Mouse (Mus musculus) heart, postnatal 36 days (tissue): ENCODE results near the gene Slc25a47. TPM values are rescaled to one million over a fixed set of nuclear protein-coding genes. Genes with fewer than 3 reads are reported as not detected.

Experiments used
- DNase-seq, 2 experiments: peaks; one replicate each; pipeline ENCODE4 v3.0.0; 2021 to 2022
- intact Hi-C: fragments of 180-260 bp; cut with DNase I; formaldehyde crosslinking; loops from one replicate; pipeline ENCODE4 v1.15.1; 2025
- total RNA-seq, 2 experiments: library from RNA; stranded (reverse); gene quantifications; 2 replicates each; pipeline ENCODE4 v1.2.3; 2021

Gene Slc25a47
- total RNA-seq, 2 experiments from 2014 or later = 6.5 to 6.9 TPM

DNA sequence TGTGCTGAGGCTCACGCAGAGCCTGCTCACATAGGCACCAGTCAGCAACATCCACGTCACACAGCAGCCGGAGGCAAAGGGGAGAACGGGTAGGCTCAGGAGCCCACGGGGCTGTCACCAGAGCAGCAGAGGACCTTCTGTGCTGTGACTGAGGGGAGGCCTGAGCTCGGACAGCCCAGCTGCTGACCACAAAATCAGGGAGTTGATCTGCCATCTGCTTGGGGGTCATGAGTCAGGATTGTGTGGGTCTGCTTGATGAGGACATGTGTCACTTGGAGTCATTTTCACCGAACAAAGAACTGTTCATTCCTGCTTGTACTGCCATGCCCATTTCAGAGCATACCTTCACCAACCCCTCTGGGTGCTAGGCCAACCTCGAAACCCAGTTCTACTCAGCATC, 20.3 kb downstream of the Slc25a47 start:
- DNase-seq = no peak
- intact Hi-C loops = no loop called here

DNA sequence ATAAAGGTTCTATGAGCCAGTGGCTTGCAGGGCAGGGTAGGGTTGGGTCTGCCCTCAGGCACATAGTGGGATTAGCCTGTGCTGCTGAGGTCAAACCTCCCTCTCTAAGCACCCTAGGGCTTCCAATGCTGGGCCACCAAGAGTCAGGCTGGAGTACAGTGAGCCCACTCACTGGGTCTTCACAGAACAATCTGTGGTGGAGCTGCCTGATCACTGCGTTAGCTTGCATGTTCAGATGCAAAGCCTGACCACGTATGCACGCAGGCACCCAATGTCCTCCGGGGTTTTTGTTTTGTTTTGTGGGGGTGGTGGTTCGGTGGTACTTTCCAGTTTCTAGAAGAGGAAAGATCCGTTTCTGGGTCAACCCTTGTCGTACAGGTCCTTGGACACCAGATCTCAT, 21.3 kb downstream of the Slc25a47 start:
- DNase-seq = no peak
- intact Hi-C loops = no loop called here

DNA sequence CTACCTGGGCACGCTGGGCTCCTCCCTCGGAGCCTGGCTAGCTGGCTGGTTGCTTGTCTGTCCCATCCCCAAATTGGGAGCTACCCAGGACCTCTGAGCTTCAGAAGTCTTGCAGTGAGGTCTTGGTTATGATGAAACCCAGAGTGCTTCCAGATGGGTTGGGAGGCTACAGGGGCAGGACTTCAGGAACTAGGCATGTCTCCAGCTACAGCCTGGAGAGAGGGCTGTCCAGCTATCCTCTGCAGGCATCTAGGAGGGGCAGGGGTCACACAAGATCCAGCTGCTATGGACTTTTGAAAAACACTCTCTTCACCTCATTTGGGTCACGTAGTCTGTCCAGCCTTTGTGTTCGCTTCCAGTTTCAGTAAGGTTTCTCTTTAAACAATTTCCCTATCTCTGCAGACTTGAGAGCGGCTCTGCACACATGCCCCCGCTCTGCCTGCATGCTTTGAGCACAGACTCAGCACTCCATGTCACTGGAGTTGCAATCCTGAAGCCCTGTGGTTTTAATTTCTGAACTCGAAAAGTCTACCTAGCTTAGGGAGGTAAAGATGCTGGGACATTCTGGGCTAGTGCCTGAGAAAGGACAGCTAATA, 21.8 kb downstream of the Slc25a47 start:
- intact Hi-C loops = no loop called here
- DNase-seq = no peak

DNA sequence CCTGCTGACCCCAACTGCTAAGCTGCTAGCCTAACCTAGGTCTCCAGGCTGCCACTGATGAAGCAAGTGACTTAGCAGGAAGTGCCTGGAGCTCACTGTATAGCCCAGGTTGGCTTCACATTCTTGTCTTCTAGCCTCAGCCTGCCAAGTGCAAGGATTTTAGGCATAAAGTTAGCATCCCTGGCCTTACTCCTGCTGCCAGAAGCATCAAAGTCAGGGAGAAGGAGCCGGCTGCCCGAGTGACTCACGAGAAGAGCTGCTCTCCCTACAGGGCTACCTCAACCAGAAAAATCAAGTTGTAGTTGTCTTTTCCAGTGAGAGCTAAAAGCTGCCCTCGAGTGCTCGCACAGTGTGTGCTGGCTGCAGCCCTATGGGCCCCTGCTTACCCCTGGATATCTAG, 22.6 kb downstream of the Slc25a47 start:
- intact Hi-C loops = no loop called here
- no peak for DNase-seq

DNA sequence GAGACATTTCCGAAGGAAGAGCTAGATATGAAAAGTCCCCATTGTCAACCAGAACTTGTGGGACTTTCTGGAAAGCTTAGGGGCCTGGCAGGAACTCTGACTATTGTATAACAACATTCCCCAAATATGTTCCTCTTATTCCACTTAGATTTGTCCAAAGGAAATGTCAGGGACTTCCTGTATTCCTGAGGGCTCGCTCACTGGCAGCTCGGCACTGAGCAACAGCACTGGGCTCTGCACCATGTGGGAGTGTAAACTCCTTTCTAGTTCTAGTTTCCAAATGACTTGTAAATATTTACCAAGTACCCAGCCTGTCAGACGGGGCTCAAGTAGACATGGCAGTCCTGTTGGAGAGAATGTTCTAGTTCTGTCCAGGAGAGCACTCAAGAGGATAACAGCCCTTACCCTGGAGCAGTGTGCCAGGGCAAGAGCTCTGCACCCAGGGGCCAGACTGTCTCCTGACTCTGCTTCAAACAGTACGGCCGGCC, 29.2 kb downstream of the Slc25a47 start:
- intact Hi-C loops = no loop called here
- DNase-seq = no peak

DNA sequence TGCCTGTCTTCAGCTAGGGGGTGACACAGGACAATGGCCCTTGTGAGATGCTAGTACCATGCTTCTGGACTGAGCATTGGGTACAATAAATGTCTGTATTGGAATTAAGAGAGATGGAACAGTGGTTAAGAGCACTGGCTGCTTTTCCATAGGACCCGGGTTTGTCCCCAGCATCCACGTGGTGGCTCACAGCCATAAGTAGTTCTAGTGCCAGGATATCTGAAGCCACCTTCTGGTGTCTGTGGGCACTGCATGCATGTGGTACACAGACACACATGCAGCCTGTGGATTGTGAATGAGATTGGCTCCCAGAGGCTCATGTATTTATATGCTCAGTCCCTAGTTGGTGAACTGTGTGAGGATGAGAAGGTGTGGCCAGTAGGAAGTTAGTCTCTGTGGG, 33.7 kb downstream of the Slc25a47 start:
- intact Hi-C loops = no loop called here
- no peak for DNase-seq

DNA sequence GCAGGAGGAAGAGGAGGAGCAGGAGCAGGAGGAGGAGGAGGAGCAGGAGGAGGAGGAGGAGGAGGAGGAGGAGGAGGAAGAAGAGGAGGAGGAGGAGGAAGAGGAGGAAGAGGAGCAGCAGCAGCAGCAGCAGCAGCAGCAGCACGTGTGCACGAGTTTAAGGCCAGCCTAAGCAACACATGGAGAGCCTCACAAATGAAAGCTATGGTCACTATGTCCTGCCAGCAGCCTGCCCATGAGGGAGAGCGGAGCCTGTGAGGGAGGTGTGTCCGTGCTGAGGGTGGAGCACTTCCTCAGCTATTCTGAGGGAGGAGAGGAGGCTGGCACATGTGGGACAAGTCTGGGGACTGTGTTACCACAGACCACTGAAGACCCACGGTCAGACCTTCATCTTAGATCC, 37.3 kb downstream of the Slc25a47 start:
- DNase-seq = no peak
- intact Hi-C loops = no loop called here

DNA sequence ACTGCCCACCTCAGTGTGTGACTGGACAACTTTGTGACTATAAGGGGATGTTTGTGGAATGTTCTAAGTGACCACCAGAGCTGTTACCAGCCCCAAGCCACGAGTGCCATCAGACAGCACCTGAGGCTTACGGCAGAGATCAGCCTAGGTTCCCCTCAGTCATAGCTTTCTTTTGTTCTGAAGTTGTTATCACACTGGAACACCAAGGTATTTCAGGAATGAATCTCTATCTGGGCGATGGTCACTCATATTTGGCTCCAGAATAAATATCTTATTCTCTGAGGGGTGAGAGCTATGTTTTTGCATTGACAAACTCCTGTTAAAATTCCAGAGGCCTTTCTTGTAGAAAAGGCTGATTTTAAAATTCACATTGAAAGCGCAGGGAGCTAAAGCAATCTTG, 43.3 kb downstream of the Slc25a47 start:
- intact Hi-C loops = no loop called here
- no peak for DNase-seq

DNA sequence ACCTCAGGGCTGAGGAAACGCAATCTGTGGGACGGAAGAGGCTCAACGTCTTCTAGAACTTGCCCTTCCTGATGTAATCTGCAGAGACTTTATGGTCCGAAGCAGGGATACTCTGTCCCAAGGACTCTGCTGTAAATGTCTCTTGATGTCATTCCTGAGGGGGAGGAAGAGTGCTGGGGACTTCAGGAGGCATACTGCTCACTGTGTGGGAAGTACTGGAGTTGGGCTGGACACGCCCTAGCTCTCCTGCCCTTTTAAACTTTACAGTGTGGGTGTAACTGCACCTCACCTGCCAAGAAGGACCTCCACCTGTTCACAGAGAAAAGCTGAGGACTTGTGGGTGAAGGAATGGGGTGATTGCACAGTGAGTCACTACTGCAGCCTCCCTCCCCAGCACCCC, 44.8 kb downstream of the Slc25a47 start:
- intact Hi-C loops = no loop called here
- DNase-seq = no peak

DNA sequence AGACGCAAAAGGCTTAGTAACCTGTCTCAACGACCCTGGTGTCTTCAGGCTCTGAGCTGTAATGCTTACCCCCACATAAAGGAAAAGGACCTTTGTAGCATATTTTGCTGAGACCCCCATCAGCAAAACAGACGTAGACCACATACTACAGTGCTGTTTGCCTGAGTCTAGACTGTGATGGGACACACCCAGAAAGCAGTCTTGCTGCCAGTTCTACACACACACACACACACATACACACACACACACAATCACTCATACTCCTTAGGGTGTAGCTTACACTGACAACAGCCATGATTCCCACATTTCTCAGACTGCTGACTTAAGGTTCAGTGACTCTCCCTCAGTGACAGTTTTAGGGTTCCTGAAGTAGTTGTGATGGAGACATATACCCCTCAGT, 45.3 kb downstream of the Slc25a47 start:
- DNase-seq = no peak
- intact Hi-C loops = no loop called here

DNA sequence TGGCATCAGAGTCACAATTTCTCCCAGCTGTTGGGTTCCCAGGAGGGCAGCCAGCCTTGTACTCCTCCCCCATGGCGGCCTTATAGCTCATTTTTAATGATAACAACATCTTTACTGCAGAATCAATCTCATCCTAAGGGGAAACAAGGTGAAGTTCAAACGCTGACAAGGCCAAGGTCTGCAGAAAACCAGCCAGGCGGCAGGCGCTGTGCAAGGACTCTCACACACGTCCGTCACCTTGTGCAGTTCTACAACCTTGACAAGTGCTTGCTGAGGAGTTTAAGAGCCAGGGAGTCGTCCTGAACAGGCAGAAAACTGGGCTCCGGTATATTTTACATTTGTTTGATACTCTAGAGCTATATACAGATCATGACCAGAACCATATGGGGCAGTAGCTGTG, 46.9 kb downstream of the Slc25a47 start:
- intact Hi-C loops = no loop called here
- DNase-seq = no peak

DNA sequence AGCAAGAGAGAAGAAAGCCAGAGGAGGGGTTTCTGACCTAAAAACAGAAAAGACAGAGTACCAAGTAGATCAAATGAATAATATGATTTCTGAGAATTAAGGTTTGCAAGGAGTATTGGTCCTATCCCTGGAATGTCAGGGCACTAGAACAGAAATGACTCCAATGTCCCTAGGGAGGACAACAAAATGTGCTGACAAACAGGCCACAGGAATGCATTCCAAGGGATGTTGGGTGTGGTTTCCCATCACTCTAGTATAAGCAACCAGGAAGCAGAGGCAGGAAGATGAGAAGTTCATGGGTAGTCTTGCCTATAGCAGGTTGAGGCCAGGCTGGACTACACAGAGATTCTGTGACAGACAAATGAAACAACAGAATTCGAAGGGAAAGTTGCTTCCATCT, 50.1 kb downstream of the Slc25a47 start:
- intact Hi-C loops = no loop called here
- no peak for DNase-seq

DNA sequence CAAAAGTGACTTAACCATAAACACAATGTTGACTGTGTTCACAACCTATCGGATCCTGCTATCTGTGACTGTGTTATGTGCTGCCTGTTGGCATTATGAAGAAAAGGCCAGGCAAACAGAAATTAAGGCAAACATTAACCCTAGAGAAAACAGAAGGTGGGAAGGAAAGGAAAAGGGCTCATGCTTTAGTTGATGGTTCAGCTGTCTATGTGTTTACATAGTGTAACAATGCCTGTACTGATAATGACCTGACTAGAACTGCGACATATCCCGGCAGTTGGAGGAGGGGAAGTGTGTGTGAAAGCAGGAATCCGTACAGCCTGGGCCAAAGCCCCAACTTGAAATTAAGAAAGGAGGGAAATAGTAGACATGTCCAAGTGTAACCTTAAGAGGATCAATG, 51.2 kb downstream of the Slc25a47 start:
- intact Hi-C loops = no loop called here
- DNase-seq = no peak

DNA sequence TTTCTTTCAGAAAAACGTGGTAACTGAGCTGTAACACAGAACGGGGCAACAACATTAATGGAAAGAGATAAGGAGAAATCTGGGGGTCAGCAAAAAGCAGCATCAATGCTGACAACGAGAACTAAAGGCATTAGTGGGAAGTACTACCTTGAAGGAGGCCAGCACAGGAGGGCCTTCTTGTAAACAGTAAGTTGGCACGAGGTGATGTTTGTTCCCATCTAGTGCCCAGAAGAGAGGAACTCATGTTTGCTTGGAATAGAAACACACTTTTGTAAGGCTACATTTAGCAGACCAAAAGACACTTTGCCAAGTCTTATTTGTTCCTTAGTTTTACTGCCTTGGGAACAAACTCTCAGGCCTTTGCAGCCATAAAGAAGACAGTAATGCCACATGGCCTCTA, 52.8 kb downstream of the Slc25a47 start:
- intact Hi-C loops = no loop called here
- DNase-seq = no peak

DNA sequence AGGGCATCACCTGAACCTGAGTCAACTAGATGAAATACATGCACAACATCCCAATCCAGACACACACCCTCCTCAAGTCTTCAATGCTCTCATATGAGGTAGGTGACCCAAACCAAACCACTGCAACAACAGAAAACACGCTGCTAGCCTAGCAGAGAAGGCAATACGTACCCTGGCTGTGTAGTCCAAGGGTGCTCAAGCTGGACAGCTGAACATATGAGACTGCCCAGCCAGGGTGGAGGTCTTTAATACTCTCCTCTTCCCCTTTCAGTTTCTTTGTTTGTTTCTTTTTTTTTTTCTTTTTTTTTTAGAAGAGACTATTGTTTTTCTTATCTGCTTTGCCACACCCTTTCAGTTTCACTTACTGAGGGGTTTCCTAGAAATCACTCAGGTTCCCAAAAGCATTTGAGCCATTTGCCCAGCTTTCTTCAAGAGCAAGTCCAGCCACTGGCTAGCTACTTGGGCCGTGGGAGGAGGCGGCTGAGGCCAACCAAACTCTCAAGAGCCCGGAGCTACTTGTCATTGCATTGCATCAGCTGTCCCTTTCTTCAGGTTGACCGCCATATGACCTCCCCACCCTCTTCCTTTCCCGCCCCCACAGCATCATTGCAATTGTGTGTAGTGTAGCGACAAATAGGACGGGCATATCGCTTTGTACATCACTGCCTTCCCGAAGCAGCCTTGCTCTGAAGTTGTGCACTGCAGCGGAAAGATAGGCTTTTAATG, 57.3 kb downstream of the Slc25a47 start, which contains the start of gene Wdr25:
Gene Wdr25 (plus strand): TSS at position 643 of the 726 bp plus-strand sequence.
- intact Hi-C loops = loop anchor here (2.0 to 5.0 kb wide), 3 partner anchors 56 to 101 kb away; partner anchors contain the start of genes Slc25a47 and Yy1
- DNase-seq = peak; percentile 4 to 24

DNA sequence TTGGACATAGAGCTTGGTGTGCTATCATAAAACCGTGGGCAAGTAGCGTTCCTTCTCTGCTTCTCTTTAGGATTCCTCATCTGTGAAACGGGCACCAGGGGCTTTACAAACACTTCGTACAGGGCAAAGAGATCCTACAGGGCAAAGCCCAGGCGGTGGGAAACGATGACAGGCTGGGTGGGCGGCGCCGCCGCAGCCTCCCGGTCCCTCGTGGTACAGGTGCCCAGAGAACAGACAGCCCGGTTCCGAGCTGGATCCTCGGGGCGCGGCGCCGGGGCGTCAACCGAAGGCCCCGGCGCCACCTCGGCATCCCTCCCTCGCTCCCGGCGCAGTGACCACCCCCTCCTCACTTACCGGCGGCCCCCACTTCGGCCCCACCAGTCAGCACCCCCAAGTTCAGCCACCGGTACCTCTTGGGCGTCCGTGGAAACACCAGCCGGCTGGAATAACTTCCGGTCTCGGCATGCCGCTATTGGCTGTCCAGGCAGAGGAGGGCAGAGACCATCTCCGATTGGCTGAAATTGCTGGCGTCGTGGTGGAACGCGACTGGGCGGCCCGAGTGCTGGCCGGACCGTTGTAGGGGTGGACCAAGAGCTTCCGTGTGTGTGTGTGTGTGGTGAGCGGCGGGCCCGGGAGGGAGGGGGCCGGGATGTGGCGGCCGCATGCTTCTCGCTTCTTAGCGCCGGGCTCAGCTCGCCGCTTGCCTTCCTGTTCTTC, 58.0 kb downstream of the Slc25a47 start, which contains the start of gene Wars:
Gene Wars (minus strand): TSS at position 460 of the 717 bp plus-strand sequence.
- intact Hi-C loops = loop anchor here (2.0 to 5.0 kb wide), 3 partner anchors 57 to 102 kb away; partner anchors contain the start of genes Slc25a47 and Yy1
- peak; percentile 93 to 95 for DNase-seq

DNA sequence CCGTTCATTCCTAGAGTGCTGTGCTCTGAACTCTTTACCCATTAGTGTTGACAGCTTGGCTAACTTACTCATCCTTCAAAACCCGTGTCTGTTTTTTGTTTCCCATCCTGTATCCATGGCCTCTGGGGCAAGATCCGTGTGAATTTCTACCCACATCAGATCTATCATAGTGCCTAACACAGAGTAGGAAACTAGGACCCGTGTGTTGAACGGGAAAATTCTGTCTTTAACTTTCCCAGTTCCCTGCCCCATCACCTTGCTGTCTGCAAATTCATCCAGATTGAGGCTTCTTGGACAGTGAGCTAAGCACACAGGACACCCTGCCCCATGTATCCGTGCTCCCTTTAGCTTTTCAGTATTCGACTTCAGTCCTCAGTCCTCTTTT, 58.6 kb downstream of the Slc25a47 start:
- intact Hi-C loops = loop anchor here (5.0 kb wide), 2 partner anchors 82 to 102 kb away; partner anchors contain the start of gene Yy1
- no peak for DNase-seq

DNA sequence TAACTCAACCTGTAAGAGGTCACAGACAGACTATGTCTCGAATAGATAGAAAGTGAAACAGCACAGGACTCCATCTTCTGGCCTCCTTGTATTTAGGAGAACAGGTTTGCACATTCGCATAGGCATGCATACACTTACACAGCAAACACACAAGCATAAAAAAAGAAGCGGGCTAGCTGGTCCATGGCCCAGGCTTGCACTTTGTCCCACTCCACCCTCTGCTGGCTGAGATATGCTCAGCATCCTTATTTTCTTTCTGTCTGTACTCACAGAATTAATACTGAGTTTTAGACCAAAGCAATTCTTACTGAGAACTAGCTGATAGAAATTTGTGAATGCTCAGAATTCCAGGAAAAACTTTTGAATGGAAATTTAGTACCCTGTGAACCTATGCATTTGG, 60.2 kb downstream of the Slc25a47 start:
- no peak for DNase-seq
- intact Hi-C loops = no loop called here

DNA sequence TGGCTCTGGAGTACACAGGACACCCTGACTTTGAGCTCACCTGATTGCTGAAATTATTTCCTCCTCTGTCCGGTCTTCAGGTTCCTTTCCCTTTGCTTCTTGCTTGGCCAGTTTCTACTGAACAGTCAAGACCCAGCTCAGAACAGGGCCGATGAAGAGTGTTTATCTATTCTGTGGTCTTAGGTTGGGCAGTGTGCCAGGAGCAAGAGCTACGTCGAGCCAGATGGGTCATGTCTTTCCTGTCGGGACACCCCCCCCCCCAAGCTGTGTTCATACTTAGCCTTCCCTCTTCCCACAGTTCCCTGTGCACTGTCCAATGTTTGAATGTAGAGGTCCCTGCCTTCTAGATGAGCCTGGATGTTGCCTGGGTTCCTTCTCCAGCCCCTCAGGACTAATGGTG, 65.5 kb downstream of the Slc25a47 start:
- intact Hi-C loops = loop anchor here (5.0 kb wide), 2 partner anchors 91 to 1496 kb away; no protein-coding TSS in a partner anchor
- no peak for DNase-seq

DNA sequence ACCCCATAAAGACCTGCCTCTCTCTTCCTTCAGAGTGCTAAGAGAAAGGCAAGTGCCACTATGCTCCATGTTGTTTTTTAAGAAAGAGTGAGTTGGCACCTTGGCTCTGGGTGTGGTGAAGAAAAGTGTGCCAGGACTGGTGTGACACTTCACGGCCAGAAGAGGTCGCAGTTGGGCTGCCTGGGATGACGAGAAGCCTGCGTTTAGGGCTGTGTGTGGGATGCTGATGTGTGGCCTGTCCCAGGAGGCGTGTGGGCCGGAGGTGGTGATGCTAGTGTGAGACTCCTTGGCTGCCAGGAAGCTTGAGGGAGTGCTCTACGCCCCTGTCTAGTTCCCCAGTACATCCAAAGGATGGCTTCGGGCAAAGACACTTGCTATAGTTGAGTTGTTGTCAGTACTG, 67.1 kb downstream of the Slc25a47 start:
- peak; percentile 63 to 68 for DNase-seq
- intact Hi-C loops = loop anchor here (1.0 to 5.0 kb wide), 4 partner anchors 89 to 1494 kb away; no protein-coding TSS in a partner anchor
